Mouse (Mus musculus) bone marrow macrophage, adult 2 months (primary cell): ENCODE results near the gene Rapgef4. TPM values are rescaled to one million over a fixed set of nuclear protein-coding genes. Genes with fewer than 3 reads are reported as not detected.

Source experiments
- H3K27ac ChIP-seq: 2 replicates; pipeline ENCODE4 v1.5.1; 2012; ENCODE audit warnings: low read depth, low read length; ENCODE audit not compliant: insufficient read depth
- H3K4me1 ChIP-seq: 2 replicates; pipeline ENCODE4 v1.6.1; 2012; ENCODE audit warnings: low read length; ENCODE audit not compliant: control insufficient read depth, insufficient read depth
- H3K4me3 ChIP-seq: 2 replicates; pipeline ENCODE4 v1.5.1; 2012; ENCODE audit warnings: mild to moderate bottlenecking, low read length, moderate library complexity; ENCODE audit not compliant: insufficient read depth
- CTCF ChIP-seq: IDR thresholded peaks from 2 replicates; pipeline ENCODE4 v1.5.1; 2012; ENCODE audit warnings: low read depth, mild to moderate bottlenecking, low read length, moderate library complexity
- POLR2A ChIP-seq: IDR thresholded peaks from 2 replicates; pipeline ENCODE4 v1.6.1; 2012; ENCODE audit warnings: mild to moderate bottlenecking, low read depth, low read length, borderline replicate concordance
- polyA plus RNA-seq: library from polyadenylated mRNA; stranded (reverse); fragments of >200 nt; gene quantifications from 2 replicates; pipeline ENCODE4 v1.2.4, GENCODE M21; 2012; ENCODE audit not compliant: missing spikeins, insufficient read depth, insufficient read length

The Rapgef4 gene
- polyA plus RNA-seq, 1 experiment: not detected

DNA sequence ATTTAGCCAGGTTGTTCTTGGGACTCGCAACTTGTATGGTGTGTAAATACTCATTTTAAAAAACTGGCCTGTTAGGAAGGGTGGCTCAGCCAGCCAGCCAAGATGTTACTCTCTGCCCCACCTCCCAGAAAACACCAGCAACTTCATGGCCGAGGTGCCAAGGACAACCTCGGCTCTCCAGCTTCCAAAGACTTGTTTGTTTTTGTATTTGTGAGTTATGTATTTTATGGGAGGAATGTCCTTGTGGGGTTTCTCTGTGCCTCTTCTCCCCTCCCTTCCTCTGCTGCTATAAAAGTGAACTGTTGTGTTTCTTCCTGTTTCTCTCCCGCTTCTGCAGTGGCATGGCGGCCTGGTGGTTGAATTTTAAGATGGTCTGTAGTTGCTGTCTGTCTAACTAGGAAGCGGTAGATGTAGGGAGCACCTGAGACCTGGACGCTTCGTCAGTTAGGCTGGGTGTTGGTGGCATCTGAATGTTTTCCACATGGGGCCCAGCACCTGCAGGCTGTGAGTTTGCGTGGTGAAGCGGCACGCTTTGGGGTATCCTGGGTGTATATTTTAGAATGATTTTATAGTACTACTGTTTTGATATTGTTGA, 164.3 kb downstream of the Rapgef4 start:
- TF ChIP-seq POLR2A (no peak), CTCF (no peak)
- H3K4me1 ChIP-seq: peaks cover 5% of the 10 kb centered on the region; the same call in 1 of the 2 replicates
- H3K4me3 ChIP-seq: no peak overlapping the region
- H3K27ac ChIP-seq: no peak overlapping the region

DNA sequence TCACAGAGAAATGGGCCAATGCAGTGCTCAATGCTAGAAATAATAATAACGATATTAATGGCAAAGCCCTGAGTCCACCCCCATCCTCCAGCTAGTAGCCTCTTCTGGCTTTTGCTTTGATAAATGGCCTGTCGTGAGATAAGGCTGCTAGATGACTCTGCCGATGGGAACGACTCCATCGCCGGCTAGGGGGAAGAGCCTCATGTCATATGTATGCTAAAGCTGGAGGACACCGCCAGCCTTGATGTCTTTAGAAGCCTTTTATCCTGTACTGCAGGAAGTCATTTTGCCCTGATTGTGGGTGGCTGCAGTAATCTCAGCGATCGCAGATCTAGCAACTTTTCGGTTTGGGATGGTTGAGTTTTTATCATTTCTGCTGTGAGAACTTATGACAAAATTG, 165.0 kb downstream of the Rapgef4 start:
- no peak overlapping the region for H3K4me3 ChIP-seq
- peaks cover 5% of the 10 kb centered on the region; the same call in 1 of the 2 replicates for H3K4me1 ChIP-seq
- TF ChIP-seq POLR2A: no peak
- TF ChIP-seq CTCF: no peak
- no peak overlapping the region for H3K27ac ChIP-seq

DNA sequence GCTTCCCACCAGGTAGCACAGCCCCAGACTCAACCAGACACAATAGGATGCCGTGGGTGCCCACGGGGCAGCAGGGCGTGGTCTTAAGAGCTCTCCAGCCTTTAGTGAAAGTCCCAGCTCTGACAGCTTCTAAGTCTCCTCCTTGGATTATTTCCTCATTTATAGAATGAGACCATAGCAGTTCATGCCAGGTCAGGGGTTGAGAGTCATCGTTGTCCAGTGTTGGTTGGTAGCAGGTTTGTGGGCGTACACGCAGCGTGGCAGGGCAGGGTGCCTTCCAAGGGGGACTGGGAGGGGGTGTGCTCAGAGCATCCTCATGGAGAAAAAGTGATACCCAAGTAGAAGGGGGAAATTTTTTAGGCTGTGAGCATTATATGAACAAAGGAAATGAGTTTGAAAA, 166.2 kb downstream of the Rapgef4 start:
- no peak for TF ChIP-seq CTCF
- TF ChIP-seq POLR2A: no peak
- H3K27ac ChIP-seq: no peak overlapping the region
- H3K4me1 ChIP-seq: peaks cover 5% of the 10 kb centered on the region; the same call in 1 of the 2 replicates
- H3K4me3 ChIP-seq: no peak overlapping the region

DNA sequence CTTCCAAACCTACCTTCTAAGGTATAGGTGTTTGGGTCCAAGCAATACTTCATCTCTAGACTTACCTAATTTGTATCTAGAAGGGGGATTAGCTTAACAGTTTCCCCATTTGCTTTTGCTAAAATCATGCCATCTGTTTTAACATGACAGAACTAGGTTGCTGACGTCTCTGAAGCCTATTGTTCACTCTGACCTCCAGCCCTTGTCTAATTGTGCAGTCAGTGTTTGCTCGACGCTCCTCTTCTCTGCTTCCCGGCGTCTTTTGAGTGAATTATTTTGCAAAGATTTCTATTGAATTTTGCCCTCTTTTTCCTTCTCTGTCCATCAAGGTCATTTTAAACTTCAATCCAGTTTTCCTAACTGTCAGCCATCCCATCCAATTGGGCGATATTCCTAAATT, 166.7 kb downstream of the Rapgef4 start:
- Histone ChIP-seq H3K27ac (no peak overlapping the region), H3K4me1 (peaks cover 5% of the 10 kb centered on the region; the same call in 1 of the 2 replicates), H3K4me3 (no peak overlapping the region)
- TF ChIP-seq CTCF (no peak), POLR2A (no peak)

DNA sequence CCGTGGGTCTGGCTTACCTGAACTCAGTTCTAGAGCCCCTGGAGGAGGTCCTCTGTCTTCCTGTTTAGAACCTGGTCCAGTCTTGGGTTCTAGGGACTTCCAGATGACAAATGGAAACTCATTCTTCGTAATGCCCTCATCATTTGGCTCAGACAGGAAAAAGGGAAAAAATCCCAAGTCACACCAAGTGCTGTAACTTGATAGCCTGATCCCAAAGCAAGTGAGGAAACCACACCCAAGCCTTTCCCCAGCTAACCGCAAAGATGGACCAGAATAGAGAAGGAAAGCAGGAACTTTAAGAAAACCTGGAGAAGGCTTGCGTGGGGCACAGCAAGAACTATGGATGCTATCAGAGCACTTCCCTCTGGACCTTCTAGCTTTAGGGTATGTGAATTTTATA, 167.6 kb downstream of the Rapgef4 start:
- no peak overlapping the region for H3K27ac ChIP-seq
- no peak for TF ChIP-seq CTCF
- no peak for TF ChIP-seq POLR2A
- no peak overlapping the region for H3K4me3 ChIP-seq

DNA sequence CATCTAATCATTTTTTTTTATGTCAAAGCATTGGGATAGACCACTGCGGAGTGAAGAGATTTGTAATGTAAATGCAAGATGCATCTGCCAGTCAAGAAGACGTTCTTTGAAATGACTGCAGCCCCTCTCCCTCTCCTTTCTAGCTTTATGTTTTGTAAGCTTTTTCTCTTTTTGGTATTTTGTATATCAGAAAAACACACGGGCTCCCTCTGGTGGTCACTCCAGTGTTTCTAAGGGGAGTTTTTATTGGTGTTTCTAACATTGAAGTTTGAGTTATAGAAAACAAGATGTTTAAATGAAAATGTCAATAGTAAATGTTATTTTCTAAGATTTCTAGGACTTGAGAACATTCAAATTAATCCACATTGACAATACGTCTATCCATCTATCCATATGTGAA, 168.0 kb downstream of the Rapgef4 start:
- Histone ChIP-seq H3K4me3 (no peak overlapping the region), H3K27ac (no peak overlapping the region), H3K4me1 (peaks cover 5% of the 10 kb centered on the region; the same call in 1 of the 2 replicates)
- TF ChIP-seq POLR2A (no peak), CTCF (no peak)

More for the DNA sequence above, 167.6 kb downstream of the Rapgef4 start:
- H3K4me1 ChIP-seq: peaks cover 5% of the 10 kb centered on the region; the same call in 1 of the 2 replicates

DNA sequence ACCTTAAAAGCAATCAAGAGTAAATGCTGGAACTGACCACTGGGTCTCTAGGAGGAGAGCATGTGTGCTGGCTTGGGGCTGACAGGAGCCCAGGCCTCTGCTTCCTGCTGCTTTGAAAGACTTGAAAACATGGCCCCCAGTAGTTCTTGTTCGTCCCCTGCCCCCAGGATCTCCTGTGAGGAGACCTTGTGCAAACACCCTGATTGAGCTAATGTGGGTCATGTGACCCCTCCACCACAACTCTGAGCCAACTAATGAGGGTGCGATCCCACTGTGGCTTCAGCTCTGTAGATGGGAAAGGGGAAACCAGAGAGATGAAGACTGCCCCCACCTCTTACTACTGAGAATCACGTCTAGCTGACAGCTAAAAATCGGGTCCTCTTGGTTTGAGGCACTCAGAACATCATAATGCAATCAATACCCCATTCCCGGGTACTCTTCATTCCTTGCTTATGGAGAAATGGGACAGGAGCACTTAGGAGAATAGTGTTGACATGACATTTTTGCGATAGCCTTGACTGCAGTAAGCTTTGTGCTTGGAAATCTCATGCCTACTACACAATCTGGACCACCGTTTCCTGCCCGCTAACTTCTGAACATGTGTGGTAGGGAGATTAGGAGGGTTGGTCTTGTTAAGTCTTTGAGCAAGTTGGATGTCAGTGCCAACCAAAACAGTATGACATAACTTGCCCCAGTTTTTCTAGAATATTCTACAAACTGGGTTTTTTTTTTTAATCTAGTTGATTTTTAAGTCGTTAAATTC, 170.9 kb downstream of the Rapgef4 start:
- H3K4me1 ChIP-seq: no peaks in the 10 kb centered on the region
- no peak overlapping the region for H3K4me3 ChIP-seq
- H3K27ac ChIP-seq: no peak overlapping the region
- TF ChIP-seq CTCF (no peak), POLR2A (no peak)

DNA sequence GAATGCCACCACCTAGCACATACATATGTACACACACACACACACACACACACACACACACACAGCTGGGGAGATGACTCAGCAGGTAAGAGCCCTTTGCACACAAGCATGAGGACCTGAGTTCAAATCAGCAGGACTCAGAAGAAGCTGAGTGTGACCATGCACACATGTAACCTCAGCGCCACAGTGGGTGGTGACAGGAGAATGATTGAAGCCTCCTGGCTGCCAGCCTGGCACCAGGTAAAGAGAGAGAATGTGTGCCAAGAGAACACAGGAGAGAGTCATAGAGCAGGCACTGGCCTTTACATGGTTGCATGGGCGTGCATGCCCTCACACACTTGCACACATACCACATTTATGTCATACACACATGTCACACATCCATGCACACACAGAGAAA, 171.7 kb downstream of the Rapgef4 start:
- H3K27ac ChIP-seq: no peak overlapping the region
- H3K4me1 ChIP-seq: no peaks in the 10 kb centered on the region
- TF ChIP-seq CTCF: no peak
- no peak overlapping the region for H3K4me3 ChIP-seq

DNA sequence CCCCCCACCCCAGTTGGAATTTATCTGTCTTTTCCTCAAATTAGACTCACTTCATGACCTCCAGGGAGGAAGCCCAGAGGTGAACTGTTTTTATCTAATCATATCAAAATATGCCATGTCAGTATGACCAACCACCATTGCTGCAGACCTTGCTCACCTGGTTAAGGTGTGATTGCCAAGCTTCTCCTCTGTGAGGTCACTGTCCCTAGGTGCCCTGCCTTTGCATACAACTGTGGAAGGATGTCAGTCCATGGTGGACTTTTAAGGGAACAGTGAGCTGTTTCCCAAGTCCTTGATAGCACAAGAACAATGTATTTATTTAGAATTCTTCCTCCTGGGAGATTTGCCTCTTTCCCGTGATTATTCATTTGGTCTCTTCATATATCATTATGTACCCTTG, 172.8 kb downstream of the Rapgef4 start:
- H3K4me3 ChIP-seq: no peak overlapping the region
- no peak for TF ChIP-seq CTCF
- TF ChIP-seq POLR2A: no peak
- no peaks in the 10 kb centered on the region for H3K4me1 ChIP-seq
- no peak overlapping the region for H3K27ac ChIP-seq

DNA sequence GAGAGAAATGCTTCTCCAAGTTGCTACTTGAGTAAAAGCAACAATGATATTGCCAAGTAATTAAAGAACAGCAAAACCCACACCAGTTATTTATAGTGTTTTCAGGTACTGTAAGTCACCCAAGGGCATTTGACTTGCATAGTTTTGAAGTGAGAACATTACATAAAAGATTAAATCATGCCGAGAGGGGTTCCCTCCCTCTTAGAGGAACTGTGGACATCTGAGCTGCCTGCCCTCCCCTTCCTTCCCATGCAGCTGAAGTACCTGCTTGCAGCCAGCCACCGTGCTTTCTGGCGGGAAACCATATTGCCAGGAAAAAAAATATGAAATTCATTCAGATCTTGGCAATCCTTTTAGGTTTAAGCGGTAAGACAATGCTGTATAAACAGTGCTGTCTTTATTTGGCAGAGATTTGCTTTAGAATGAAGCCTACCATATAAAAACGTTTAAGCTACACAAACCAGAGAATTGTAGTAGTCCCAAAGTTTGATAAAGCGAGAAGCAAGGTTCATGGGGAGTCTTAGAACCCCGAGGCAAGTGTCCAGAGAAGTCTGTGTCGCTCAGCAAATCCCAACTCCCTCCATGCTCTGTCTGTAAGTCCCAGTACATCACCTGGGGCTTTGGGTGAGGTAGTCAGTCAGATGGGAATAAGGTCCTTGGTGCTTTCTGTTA, 174.2 kb downstream of the Rapgef4 start:
- H3K27ac ChIP-seq: no peak overlapping the region
- no peak for TF ChIP-seq CTCF
- no peak for TF ChIP-seq POLR2A
- H3K4me3 ChIP-seq: no peak overlapping the region
- H3K4me1 ChIP-seq: no peaks in the 10 kb centered on the region
